Mouse (Mus musculus) left cerebral cortex, adult 11 months (tissue): Measurements from ENCODE around the gene Tmbim6.
A peak's percentile ranks its signal among the peaks of the same experiment; 100 is the strongest.

ENCODE experiments used
- DNase-seq: peaks from one replicate; pipeline ENCODE4 v3.0.0; 2022; ENCODE audit warnings: low spot score

The Tmbim6 gene

GRCm38 (mm10) chr15:99392486-99393385 is at the start of gene Tmbim6:
Gene Tmbim6 (plus strand): TSS chr15:99392882.
- peak; percentile 100 for DNase-seq

- peak; percentile 73 for DNase-seq
Observed at GRCm38 (mm10) chr15:99343414-99344147, 49.1 kb upstream of the Tmbim6 start.

- no peak for DNase-seq
Observed at GRCm38 (mm10) chr15:99344148-99344870, 48.4 kb upstream of the Tmbim6 start.

GRCm38 (mm10) chr15:99344961-99345360 is 47.7 kb upstream of the Tmbim6 start:
- DNase-seq = no peak

- DNase-seq = no peak
Observed at GRCm38 (mm10) chr15:99351610-99352009, 41.1 kb upstream of the Tmbim6 start.

- no peak for DNase-seq
Observed at GRCm38 (mm10) chr15:99352306-99352705, 40.4 kb upstream of the Tmbim6 start.

GRCm38 (mm10) chr15:99355660-99356059 is 37.0 kb upstream of the Tmbim6 start:
- DNase-seq = no peak

- DNase-seq = no peak
Observed at GRCm38 (mm10) chr15:99356462-99356861, 36.2 kb upstream of the Tmbim6 start.

GRCm38 (mm10) chr15:99358952-99359351 is 33.7 kb upstream of the Tmbim6 start:
- no peak for DNase-seq

- DNase-seq = no peak
Observed at GRCm38 (mm10) chr15:99364022-99364530, 28.6 kb upstream of the Tmbim6 start.

GRCm38 (mm10) chr15:99364921-99365320 is 27.8 kb upstream of the Tmbim6 start:
- no peak for DNase-seq

GRCm38 (mm10) chr15:99368583-99369266 is 24.0 kb upstream of the Tmbim6 start:
- no peak for DNase-seq

GRCm38 (mm10) chr15:99369391-99370171 is 23.1 kb upstream of the Tmbim6 start:
- no peak for DNase-seq

- peak; percentile 90 for DNase-seq
Observed at GRCm38 (mm10) chr15:99370259-99370691, 22.4 kb upstream of the Tmbim6 start, which contains the start of gene Fmnl3. Gene Fmnl3 (minus strand): TSS chr15:99370482.

- DNase-seq = no peak
Observed at GRCm38 (mm10) chr15:99371526-99372340, 20.9 kb upstream of the Tmbim6 start.

GRCm38 (mm10) chr15:99372761-99373160 is 19.9 kb upstream of the Tmbim6 start:
- no peak for DNase-seq

- no peak for DNase-seq
Observed at GRCm38 (mm10) chr15:99375036-99375435, 17.6 kb upstream of the Tmbim6 start.

- no peak for DNase-seq
Observed at GRCm38 (mm10) chr15:99375581-99375980, 17.1 kb upstream of the Tmbim6 start.

GRCm38 (mm10) chr15:99376240-99376639 is 16.4 kb upstream of the Tmbim6 start:
- no peak for DNase-seq

GRCm38 (mm10) chr15:99382893-99383292 is 9.8 kb upstream of the Tmbim6 start:
- DNase-seq = no peak
